Mouse (Mus musculus) regulatory T cell (primary cell): ENCODE data around the gene Myo16.

Source experiments
- in situ Hi-C: fragments of 300-600 bp; cut with MboI, MseI; formaldehyde crosslinking; loops from one replicate; pipeline ENCODE4 v1.15.1; 2025; ENCODE audit warnings: high pct_unique_total_duplicates

Myo16 gene

DNA sequence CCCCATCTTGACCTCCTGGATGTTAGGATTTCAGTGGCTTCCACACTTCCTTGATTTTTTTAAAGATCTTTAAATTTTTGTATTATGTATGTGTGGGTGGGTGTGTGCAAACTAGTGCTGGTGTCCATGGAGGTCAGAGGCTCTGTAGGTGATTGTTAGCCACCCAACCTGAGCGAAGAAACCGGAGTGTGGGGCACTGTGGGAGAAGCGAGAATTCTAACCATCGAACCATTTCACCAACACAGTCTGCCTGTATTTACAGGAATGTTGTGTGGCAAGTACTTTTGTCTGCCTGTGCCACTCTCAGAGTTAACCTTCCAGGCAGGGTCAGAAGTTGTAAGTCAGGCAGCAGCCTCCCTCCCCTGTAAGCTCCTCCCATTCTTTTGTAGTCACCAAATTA lies 22.3 kb downstream of the Myo16 start:
- in situ Hi-C loops = no loop called here

DNA sequence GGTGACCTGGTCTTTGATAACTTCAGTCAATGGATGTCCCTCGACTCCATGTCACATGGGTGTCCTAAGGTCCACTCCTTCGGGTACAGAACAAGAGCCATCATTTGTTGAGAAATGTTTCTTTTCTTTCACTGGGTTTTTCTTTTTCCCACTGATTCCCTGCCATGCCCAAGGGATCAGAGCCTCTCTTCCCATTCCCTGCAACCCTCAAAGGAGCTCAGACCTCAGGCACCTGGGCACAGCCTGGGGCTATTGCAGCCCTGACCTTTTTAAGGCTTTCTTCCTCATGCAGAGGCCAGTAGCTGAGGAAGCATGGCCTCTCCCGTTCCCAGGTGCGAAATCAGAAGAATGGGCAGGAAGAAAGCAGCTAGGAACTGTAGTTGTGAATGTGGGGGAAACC lies 23.4 kb downstream of the Myo16 start:
- in situ Hi-C loops = no loop called here

DNA sequence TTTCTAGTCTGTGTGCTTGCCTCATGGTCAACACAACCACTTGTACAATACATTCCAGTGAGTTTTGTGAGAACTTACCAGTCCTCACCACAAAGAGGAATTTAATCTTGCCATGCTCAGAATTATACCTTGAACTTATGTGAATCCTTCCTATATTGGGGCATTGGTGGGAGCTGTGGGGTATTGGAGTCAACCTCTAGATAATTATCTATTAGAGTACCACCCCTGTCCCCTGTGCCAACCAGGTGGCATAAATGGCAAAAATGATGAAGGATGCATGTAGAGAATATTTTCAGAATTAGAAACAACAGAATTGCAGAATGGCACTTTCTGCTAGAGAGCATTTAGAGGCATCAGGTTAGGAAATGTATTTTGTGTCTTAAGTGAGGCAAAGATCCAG lies 25.3 kb downstream of the Myo16 start:
- in situ Hi-C loops = no loop called here

DNA sequence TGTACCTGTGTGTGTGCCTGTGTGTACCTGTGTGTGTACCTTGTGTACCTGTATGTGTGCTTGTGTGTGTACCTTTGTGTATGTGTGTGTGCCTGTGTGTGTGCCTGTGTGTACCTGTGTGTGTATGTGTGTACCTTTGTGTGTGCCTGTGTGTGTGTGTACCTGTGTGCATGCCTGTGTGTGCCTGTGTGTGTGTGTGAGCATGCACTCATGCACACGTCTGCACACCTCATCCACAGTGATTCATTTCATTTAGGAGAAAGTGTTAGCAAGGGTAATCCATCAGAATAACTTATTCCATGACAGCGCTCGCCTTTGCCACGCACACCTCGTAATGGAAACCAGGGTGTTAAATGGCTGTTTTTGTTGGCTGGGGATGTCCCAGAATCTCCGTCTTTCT lies 36.9 kb downstream of the Myo16 start:
- in situ Hi-C loops = no loop called here

DNA sequence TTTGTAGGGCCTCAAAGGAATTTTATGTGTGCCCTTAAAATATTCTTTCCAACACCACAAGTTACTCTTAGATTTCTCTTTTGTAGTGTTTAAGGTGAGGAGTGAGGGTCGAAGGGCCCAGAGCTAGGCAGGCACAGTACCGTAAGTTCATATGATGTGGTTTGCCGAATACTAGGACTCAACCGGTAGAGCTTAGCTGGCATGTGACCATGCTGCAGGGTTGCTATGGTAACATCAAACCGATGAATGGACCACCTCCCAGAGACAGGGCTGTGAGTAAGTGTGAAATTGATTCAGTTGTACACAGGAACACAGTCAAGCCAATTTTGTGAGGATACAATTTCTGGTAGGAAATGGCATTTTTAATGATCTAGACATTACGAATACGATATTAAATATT lies 44.5 kb downstream of the Myo16 start:
- in situ Hi-C loops = no loop called here

DNA sequence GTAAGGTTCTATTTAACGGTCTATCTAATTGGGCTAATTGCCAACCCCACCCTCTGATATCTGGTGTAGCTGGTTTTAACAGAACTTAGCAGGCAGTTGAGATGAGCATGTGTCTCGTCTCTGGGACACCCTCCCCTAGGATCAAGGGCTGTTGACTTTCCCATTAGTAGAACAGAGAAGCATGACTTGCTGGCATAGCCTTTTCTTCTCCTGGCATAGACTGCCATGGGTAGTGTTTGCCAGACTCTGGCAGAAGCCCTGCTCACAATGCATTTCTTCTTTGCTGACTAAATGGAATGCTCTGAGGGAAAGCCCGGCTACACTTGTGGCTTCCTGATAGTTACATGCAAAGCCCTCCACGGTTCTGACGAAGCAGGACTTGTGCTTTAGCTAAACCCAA lies 45.6 kb downstream of the Myo16 start:
- in situ Hi-C loops = no loop called here

DNA sequence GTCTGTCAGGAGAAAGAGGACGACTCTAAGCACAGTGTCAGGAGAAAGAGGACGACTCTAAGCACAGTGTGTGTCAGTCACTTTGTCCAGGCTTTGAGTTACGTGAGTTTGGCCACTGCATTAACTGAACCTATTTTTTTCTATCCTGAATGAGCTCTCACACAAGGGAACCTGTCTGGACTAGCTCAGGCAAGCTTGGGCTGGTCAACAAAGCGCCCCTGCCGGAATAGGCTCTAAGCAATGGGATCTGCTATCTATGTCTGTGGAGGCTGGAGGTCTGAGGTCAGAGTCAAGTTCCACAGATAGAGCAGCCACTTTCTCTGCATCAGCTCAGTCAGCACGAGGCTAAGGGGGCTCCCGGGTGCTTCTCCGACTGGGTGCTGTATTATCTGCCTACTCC lies 46.3 kb downstream of the Myo16 start:
- in situ Hi-C loops = no loop called here

DNA sequence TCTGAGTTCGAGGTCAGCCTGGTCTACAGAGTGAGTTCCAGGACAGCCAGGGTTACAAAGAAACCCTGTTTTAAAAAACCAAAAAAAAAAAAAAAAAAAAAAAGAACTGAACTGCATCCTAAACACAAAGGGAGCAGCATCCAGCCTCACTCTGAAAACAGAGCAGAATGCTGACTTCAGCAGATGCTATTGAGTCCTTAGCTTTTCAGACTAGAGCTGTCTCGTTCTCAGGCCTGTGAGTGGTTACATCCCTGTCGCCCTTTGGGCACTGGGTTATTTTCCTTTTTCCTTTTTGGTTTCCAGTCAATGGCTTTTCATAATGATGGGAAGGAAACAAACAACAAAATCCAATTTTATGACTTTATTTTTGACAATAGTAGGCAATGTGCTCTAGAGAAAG lies 61.3 kb downstream of the Myo16 start:
- in situ Hi-C loops = no loop called here

DNA sequence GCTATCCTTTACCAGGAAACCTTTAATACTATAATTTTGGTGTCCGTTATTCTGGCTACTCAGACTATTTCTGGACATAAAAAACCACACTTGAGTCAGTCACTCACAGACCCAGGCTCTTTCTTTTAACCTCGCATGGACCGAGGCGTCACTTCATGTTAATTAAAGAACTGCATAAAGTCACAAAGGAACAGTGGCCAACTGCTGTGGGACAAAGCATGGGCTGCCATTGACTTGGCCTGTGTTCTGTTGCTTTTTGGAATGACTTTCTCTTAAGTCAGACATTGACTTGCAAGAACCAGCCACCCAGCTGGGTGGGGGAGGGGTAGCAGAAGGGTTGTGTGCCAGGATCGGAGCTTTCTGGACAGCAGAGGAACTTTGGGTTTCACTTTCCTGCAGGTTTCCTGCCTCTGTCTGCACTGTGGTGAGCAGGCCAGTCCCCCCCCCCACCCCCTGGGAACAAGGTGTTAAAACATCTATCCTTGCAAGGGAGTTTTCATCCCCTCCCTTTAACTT lies 66.1 kb downstream of the Myo16 start:
- in situ Hi-C loops = no loop called here

DNA sequence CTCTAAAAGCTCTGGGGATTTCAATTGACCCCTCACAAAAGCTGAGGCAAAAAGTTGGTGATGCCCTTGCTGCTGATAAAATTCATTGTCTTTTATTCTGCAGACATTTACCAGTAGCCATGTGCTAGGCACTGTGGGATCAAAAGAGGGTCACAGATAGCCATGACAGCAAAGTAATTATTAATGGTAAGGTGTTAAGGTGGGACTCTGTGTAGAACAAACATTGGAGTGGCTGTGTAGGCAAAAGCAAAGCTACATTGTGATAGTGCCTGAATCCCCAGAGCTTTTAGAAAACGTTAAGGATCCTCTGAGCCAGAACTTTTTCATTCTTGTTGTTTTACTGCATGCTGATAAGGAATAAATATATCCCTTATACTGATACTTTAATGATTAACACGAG lies 69.1 kb downstream of the Myo16 start:
- in situ Hi-C loops = no loop called here

DNA sequence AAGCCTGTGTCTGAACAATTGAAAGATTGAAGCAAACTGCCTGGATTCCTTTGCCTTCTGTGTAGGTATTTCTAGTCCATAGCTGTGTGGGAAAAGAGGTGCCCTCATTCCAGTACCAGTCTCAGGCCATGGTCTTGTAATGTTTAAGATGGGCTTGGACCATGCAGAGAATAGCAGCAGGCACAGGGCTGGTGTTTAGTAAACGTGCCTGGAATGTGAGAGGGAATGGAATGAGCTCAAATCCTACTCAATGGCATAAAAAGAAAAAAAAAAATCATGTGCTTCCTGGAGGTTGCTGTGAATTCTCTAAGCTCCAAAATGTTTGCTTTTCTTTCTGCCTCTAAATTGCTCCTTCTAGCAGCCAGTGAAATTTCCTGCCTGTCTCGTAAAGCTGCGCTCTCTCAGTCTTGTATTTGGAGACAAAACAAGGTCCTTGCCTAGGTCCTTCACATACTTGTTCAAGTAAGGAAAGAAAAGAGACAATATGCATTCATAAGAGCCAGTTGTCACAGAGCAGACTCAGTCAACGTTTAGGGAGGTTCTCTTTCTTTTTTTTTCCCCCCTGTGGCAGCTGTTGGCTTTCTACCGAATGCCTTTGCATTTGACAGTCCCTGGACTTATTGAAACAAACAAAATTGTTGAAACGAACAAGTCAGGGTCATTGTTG lies 70.0 kb downstream of the Myo16 start:
- in situ Hi-C loops = no loop called here

DNA sequence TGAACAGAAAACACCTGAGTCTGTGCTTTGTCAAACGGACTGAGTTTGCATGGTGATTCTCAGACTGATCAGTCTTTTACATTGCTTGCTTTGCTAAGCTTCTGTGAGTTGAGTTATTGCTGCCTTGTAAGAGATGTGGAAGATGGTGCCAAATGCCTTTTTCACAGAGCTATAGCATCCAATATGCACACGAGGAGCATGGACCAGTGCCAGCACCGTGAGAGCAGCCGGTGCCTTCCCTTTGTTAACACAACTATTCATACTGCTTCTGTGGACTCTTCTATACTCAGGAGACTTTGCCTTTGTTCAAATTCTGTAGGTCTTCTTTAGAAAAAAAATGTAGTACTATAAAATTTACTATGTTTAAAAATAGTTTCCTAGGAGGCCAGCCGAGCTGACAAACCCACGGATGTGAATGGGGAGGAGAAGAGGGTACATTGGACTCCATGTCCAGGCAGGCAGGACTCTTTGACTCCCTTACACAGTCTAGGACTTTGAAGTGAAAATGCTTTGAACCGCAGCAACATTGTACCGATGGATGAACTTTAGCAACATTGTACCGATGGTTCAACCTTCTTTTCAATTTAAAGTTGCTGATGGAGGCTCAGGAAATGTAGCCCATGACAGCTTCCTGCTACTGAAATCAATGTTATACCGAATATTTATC lies 70.7 kb downstream of the Myo16 start:
- in situ Hi-C loops = no loop called here

DNA sequence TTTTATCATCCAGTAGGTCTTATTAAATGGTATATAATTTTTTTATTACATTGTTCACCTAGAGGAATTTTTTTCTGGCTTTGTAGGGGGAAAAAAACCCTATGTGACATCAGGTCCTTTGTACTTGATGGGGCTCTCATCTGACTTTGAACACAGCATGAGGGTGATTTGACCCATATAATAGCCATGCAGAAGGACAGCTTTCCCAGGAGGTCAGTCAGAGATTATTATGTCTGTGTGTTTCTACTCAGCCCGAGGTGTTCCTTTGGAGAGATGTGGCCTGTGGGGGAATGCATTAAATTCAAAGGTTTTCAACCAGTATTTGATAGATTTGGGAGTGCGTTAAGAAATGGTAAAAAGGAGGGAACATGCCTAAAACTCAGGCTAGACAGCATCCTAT lies 71.3 kb downstream of the Myo16 start:
- in situ Hi-C loops = no loop called here

DNA sequence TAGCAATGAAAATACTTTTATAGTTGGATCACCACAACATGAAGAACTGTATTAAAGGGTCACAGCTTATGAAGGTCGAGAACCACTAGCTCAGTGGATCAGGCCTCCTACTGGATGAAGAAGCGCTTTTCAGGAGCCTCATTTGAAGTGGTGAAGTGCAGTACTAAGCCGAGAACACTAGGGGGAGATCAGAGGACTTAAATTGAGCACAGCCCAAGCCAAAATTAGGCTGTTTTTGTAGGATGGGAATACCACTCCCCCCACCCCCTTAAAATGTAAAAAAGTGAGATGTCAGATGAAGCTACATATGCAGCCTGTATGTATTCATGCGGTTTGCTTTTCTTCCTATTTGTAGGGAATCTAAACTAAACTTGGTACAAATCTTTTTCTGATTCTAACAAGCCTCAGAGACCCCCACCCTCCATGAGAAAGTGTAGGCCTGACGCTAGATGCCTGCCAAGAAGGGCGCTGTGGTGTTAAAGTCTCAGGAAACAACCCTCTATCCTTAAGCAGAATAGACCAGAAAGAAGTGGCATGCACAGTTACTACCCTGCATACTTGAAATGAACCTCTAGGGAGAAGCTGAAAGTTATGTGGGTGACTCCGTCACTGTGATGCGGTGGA lies 77.1 kb downstream of the Myo16 start:
- in situ Hi-C loops = no loop called here

DNA sequence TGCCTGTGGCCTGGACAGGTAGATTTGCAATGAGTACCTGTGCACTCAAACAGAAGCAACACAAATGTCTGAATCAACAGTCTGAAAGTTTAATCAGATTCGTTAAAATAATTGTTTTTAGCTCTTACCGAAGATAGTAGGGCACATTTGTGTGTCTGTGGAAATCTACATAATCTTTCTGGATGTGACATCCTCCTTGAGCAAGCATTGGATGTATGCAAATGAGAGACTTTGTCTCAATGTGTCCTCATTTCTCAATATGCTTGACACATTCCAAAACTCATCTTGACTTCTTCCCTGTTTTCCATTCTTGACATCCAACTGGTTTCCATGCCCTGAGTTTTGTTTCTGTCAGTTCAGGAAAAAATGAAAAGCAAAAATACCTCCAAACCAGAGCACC lies 80.8 kb downstream of the Myo16 start:
- in situ Hi-C loops = no loop called here

DNA sequence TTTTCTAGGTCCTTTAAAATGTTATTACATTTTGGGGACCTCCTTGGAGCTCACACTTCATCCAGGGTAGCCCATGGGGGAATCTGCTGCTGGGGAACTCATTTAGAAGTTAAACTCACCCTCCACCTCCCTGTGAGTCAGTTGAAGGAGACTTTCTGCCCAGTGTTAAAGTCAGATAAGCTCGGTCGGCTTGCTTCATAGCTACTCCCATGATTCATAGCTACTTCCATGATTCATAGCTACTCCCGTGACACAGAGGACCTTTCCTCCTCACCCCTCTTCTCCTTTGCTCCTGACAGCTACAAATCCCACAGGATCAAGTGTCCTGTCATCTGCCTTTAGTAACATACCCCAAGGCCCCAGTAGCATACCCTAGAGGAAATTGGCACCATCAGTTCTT lies 89.6 kb downstream of the Myo16 start:
- in situ Hi-C loops = no loop called here

DNA sequence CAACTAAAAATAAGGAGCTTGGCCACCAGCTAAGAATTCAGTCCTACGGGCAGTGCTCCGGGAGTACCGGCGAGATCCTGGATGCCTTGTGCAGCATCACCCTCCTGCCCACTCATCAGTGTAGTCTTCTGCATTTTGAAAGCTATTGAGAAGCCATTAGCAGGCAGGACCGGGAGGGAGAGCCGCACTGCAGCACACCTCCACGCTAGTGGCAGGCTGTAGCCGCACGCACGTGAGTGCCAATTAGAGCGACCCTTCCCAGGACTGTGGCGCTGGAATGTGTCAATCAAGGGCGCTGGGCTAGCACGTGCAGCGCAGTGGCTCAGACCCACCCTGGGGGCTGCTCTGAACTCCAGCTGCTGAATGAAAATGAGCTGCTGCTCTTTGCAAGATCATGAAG lies 95.4 kb downstream of the Myo16 start:
- in situ Hi-C loops = no loop called here

DNA sequence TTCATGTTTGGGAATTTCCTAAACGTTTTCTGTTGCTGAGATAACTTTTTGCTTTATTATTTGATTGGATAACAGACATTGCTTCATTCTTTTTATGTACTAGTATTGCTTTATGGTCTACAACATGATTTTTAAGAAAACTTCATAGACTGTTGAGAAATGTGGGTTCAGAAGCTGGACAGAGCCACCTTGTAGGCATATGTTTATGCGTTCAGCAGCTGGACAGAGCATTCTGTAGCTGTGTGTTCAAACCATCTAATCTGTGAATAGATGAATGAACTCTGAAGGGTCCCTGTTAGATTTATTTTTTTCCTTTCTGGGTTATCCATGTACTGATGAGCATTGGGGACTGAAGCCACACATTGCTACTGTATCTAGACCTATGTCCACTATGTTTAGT lies 102.0 kb downstream of the Myo16 start:
- in situ Hi-C loops = no loop called here

DNA sequence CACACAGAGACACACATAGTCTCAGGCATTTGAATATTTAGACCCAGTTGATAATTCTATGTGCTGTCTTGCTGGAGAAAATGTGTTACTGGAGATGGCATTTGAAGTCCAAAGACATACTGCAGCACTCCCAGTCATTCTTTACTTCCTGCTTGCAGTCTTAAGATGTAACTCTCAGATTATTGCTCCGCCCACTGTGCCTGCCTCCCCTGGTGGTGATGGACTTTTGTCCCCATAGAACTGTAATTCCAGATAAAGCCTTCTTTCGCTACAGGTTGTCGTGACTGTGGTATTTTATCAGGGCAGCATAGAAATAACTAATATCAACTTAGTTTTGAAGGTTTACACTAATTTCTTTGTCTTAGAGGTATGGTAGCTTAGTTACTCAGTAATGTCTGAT lies 102.9 kb downstream of the Myo16 start:
- in situ Hi-C loops = no loop called here

DNA sequence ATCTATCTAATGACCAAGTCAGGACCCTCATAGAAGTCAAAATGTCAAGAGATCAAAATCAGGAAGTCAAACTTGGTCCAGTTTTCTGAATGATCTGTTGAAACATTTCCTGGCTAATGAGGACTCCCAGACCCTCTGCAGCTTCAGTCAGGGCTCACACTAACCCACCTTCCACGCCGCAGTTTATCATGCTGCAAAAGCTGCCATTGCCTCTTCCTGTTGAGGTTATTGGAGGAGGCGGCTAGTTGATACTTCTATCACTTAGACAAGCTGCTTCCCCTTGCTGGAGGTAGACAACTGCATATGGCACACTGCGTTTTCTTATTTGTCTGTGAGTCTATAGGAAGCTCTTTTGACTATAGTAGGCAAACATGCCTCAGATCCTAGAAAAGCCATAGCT lies 116.4 kb downstream of the Myo16 start:
- in situ Hi-C loops = no loop called here

DNA sequence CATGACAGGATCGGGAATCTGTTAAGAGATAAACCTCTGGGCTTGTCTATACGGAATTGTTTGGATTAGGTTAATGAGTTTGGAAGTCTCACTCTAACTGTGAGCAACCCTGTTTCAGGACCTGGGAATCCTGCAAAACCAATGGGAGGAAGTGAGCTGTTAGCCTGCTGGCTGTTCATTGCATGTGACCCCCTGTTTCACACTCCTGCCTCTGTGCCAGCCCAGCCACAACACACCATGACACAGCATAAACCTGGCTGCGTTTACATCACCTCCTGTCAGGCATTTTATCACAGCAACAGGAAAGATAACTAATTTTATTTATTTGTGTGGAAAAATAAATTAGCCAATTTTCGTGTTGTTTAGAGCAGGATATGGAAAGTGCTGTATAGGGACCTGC lies 138.9 kb downstream of the Myo16 start:
- in situ Hi-C loops = no loop called here

DNA sequence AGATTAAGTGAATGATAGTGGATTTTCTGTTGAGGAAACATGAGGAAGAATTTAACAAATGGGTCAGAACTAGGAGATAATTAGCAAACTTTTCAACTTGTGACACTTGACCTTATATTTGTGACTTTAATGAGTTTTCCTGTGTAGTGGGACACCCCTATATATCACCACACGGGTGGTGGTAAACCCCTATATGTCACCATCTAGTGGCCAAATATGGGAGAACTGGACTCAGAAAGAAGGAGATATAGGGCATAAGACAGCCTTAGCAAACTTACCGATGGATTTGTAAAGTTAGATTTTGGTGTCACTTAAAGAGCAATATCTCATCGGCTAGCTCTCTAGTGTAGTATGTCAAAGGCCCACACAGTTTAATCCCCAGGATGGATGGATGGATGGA lies 147.1 kb downstream of the Myo16 start:
- in situ Hi-C loops = no loop called here

DNA sequence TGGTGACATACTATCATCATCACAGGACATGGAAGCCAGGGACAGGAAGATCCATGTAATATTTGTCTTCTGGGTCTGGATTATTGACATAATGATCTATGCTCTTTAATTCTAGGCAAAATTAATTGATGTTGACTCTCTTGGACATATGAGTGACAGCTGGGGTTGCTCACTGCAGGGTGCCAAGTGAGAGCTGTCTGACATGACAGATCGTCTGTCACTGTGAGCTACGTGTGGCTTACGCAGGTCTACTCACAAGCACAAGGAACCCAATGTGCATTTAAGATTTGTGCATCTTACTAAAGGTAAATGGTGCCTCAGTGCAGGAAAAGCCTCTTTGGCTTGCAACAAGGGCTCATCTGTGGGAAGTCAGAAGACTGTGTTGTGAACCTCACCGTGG lies 149.3 kb downstream of the Myo16 start:
- in situ Hi-C loops = no loop called here
